Mouse (Mus musculus) bone marrow macrophage, adult 2 months (primary cell): ENCODE measurements around the gene Rfng. TPM values are rescaled to one million over a fixed set of nuclear protein-coding genes. Genes with fewer than 3 reads are reported as not detected.
"Not testable (repeated sequence)": the region's sequence is repeated elsewhere in the genome, so short reads cannot be mapped to it uniquely, and the experiment has no call there.

Experiments
- H3K27ac ChIP-seq: 2 replicates; pipeline ENCODE4 v1.5.1; 2012; ENCODE audit warnings: low read depth, low read length; ENCODE audit not compliant: insufficient read depth
- H3K4me1 ChIP-seq: 2 replicates; pipeline ENCODE4 v1.6.1; 2012; ENCODE audit warnings: low read length; ENCODE audit not compliant: control insufficient read depth, insufficient read depth
- H3K4me3 ChIP-seq: 2 replicates; pipeline ENCODE4 v1.5.1; 2012; ENCODE audit warnings: mild to moderate bottlenecking, low read length, moderate library complexity; ENCODE audit not compliant: insufficient read depth
- CTCF ChIP-seq: IDR thresholded peaks from 2 replicates; pipeline ENCODE4 v1.5.1; 2012; ENCODE audit warnings: low read depth, mild to moderate bottlenecking, low read length, moderate library complexity
- POLR2A ChIP-seq: IDR thresholded peaks from 2 replicates; pipeline ENCODE4 v1.6.1; 2012; ENCODE audit warnings: mild to moderate bottlenecking, low read depth, low read length, borderline replicate concordance
- polyA plus RNA-seq: library from polyadenylated mRNA; stranded (reverse); fragments of >200 nt; gene quantifications from 2 replicates; pipeline ENCODE4 v1.2.4, GENCODE M21; 2012; ENCODE audit not compliant: missing spikeins, insufficient read depth, insufficient read length

The Rfng gene
- polyA plus RNA-seq, 1 experiment = 22.6 TPM

DNA sequence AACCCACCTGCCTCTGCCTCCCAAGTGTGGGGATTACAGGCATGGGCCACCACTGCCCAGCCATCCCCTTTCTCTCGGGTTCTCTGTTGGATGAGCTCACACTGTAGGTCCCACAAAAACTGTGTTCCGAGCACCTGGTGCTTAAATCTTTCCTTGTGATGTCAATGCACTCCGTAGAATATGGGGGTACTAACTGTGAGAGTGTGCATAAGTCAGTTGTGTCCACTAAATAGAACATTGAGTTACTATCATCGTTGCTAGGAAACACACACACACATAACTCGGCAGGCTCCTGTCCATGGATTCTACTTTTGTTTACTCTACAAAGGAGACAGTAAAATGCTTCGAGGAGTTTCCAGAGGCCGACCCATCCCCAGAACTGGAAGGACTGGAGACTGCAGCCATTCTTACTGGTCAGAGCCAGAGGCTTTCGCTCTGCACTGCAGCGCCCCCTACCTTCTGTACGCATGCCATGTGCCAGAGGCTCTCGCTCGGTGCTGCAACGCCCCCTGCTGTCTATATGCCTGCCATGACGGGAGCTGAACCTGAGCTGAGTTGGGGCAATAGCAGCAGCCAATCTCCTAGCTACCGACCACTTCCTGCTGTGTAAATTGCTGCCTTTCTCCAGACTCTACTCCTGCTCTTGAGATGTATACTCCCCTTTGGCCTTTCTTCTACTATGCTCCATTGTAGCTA lies 8.1 kb downstream of the Rfng start:
- no peaks in the 10 kb centered on the region; the same call in 1 of the 2 replicates for H3K4me1 ChIP-seq
- H3K4me3 ChIP-seq = no peak overlapping the region
- TF ChIP-seq POLR2A = no peak
- peak; percentile 100 for TF ChIP-seq CTCF
- H3K27ac ChIP-seq = no peak overlapping the region

GRCm38 (mm10) chr11:120773463-120774190 lies 10.4 kb downstream of the Rfng start:
- peaks cover 1% of the 10 kb centered on the region for H3K4me1 ChIP-seq
- TF ChIP-seq POLR2A (no peak), CTCF (no peak)
- H3K4me3 ChIP-seq = no peak overlapping the region
- no peak overlapping the region for H3K27ac ChIP-seq

DNA sequence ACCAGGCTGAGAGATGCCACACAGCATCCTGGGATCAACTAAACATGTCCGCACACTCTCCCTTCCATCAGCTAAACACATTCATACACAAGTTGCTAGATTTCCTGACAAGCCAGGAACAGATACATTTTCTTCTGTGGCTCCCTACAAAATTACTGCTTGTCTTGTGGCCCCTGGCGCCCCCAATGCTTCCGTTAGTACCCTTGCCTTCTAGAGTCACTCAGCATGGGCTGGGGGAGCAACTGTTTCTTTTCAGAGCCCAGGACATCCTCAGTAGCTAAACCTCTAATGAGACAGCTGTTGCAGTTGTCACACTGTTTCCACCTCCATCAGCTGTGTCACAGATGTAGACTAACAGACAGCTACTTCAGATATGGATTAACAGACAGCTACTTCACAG lies 11.3 kb downstream of the Rfng start:
- TF ChIP-seq POLR2A = no peak
- no peak for TF ChIP-seq CTCF
- Histone ChIP-seq H3K4me1 (peaks cover 10% of the 10 kb centered on the region), H3K27ac (no peak overlapping the region), H3K4me3 (no peak overlapping the region)

DNA sequence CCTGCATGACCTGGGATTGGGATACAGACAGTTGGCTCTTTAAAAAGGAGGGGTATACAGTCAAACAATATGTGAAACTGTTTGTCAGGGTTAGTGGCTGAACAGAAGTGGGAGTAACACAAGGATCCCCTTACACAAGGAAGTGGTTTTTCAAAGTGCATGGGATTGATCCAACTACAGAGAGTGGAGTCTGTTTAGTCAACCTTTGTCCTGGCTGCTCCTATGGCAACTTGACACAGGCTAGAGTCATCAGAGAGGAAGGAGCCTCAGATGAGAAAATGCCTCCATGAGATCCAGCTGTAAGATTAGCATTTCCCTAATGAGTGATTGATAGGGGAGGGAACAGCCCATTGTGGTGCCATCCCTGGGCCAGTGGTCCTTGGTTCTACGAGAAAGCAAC lies 15.8 kb downstream of the Rfng start:
- no peak for TF ChIP-seq CTCF
- no peak for TF ChIP-seq POLR2A
- H3K4me3 ChIP-seq = no peak overlapping the region

DNA sequence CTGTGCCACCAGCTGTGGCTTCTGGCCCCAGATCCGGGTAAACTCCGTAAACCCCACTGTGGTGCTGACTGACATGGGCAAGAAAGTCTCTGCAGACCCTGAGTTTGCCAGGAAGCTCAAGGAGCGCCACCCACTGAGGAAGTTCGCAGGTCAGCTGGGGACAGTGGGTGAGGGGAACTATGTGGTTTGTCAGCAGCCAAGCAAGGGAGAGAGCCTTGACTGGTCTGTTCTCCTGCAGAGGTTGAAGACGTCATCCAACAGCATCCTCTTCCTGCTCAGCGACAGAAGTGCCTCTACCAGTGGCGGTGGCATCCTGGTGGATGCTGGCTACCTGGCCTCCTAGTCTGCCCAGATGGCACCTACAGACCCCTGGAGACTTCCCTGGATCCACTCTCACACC lies 17.0 kb downstream of the Rfng start:
- not testable (repeated sequence) for H3K4me3 ChIP-seq
- Histone ChIP-seq H3K27ac (peak overlapping the region; percentile 12; the same call in 1 of the 2 replicates), H3K4me1 (peaks cover 26% of the 10 kb centered on the region)

More for the DNA sequence above, 15.8 kb downstream of the Rfng start:
- H3K4me1 ChIP-seq = peaks cover 21% of the 10 kb centered on the region
- H3K27ac ChIP-seq = peak overlapping the region; percentile 7; the same call in 1 of the 2 replicates

DNA sequence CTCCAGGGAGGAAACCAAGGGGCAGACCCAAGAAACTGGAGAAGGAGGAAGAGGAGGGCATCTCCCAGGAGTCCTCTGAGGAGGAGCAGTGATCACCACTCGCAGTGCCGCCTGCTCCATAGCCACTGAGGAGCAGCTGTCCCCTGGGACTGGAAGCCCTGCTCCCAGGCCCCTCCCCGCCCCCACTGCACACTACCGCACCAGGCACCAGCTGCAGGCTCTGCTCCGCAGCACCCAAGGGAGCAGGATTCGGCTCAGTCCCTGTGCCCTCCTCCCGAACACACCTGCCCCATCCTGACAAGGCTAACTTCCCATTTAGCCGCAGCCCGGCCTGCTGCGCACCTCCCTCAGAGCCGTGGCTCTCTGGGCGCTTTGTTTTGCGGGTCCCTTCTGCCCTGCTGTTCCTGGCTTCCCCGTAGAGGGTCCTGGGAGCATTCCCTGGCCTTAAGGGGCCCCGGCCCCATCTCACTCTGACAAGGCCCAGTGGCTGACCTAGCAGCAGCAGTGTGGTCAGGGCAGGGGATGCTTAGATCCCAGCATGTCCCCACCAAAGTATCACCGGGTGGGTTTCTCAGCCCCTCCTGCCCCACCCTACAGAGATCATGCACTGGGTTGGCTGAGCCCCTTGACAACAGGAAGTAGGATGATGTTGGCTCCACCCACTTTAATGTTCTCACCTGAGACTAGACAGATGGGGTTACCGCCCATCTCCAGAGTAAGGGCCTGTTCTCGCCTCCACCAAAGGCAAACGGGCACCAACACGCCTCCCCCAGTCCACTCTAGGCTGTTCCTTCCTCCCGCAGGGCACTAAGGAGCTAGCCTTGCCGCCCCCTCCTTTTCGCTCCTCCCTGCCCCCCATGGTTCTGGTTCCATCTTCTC lies 20.6 kb downstream of the Rfng start:
- Histone ChIP-seq H3K27ac (peak overlapping the region; percentile 78), H3K4me3 (peak overlapping the region; percentile 31), H3K4me1 (peaks cover 26% of the 10 kb centered on the region)

DNA sequence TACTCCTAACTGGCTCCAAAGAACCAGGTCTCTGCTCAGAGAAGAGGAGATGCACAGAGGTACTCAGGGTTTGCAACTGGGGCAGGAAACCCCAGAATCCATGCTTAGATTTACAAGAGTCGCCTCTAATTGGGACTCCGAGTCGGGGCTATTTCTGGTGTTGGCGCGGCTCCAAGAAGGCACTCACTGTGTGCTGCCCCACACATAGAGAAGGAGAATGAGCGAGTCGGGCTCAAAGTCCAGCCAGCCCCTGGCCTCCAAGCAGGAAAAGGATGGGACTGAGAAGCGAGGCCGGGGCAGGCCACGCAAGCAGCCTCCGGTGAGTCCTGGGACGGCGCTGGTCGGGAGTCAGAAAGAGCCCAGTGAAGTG lies 21.4 kb downstream of the Rfng start, which contains the start of gene Hmga1b:
TSS of gene Hmga1b (plus strand) at position 123 of the 370 bp plus-strand sequence.
- H3K4me3 ChIP-seq = peak within 1 kb of the TSS; percentile 31
- H3K27ac ChIP-seq = peak within 1 kb of the TSS; percentile 78
- peaks cover 19% of the 10 kb centered on the region for H3K4me1 ChIP-seq

DNA sequence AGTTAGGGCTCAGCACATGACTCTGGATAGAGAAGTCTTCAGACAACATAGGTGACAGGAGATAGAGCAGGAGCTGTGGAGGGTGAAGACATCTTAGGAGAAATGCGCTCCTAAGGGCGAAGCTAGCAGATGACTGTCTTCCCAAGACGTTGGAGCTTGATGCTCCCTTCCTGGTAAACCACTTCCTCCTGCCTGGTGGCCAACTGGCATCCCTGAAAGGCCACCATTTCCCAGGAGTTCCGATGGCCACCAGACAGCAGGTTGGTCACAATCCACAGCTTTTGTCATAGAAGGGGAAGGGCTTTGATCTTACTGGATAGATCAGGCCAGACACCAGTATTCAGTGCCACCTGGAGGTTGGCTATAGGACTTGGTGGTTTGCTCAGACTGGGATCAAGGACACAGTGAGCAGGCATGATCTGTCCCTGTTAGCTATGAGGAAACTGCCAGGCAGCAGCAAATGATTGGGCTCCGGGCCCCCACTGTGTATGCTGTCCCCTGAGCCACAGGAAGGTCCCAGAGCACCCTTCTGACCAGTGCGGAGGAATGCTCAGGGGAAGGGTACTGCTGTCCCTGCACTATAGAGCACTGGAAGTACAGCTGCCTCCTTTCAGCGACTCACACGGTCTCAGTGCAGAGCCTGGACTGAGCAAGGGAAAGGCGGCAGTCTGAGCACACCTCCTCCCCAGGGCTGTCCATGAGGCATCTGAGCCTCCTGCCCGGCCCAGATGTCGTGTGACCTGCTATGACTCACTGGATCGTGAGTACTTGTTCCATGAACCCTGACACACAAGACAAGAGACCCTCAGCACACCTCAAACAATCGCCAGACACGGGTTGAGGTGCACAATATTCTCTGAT lies 22.0 kb downstream of the Rfng start:
- Histone ChIP-seq H3K4me3 (peak overlapping the region; percentile 31), H3K4me1 (peaks cover 13% of the 10 kb centered on the region), H3K27ac (peak overlapping the region; percentile 78)
- no peak for TF ChIP-seq CTCF
- TF ChIP-seq POLR2A = no peak

- Histone ChIP-seq H3K4me3 (no peak overlapping the region), H3K27ac (no peak overlapping the region), H3K4me1 (peaks cover 9% of the 10 kb centered on the region)
- no peak for TF ChIP-seq CTCF
- no peak for TF ChIP-seq POLR2A
Observed at GRCm38 (mm10) chr11:120760236-120760635, 23.8 kb downstream of the Rfng start.
